Mouse (Mus musculus): ENCODE data around the gene Crabp1.

The Crabp1 gene

GRCm38 (mm10) chr9:54770140-54770780, 5.7 kb downstream of the Crabp1 start:
- DNase-seq (ENCODE audit: low spot score in 2 of 2): no peak

- no peak for DNase-seq (ENCODE audit: low spot score in 2 of 2)
Measured at GRCm38 (mm10) chr9:54776451-54776982, 12.0 kb downstream of the Crabp1 start.

- no peak for DNase-seq (ENCODE audit: low spot score in 2 of 2)
Measured at GRCm38 (mm10) chr9:54779280-54779679, 14.7 kb downstream of the Crabp1 start.

GRCm38 (mm10) chr9:54782504-54782903, 18.0 kb downstream of the Crabp1 start:
- no peak for DNase-seq (ENCODE audit: low spot score in 2 of 2)

GRCm38 (mm10) chr9:54784003-54784402, 19.5 kb downstream of the Crabp1 start:
- no peak for DNase-seq (ENCODE audit: low spot score in 2 of 2)

DNA sequence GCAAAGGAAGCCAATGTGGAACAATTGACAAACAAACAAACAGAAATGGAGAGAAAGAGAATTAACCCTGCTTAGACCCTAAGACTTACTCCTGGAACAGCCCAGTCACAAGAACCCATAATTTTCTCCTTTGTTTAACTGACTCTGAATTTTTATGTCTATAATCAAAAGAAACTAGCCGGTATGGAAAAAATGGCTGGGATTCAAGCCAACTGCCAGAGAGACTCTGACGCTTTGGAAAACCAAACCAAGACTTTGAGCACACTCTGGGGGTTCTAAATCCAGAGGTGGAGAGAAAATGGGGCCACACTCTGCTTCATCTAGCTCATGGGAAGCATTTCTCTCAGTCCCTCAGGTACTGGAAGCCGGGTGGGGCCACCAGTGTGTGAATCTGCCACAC, 20.7 kb downstream of the Crabp1 start:
- DNase-seq (ENCODE audit: low spot score in 2 of 2): no peak

DNA sequence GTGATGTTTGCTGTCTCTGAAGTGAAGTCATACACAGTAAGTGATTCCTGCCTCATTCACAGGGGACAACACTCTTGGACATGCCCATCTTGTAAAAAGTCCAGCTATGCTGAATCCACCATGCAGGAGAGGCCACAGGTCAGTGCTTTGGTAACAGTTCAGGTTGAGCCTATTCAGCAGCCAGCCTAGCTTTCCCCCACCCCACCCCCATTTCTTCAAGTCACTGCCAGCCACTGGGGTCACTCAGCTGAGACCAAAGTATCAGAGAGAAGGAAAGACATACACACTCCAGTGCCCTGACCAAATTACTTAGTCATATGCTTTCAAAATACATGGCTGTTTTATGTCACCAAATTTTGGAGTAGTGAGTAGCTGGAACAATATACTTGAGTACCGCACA, 21.5 kb downstream of the Crabp1 start:
- DNase-seq (ENCODE audit: low spot score in 2 of 2): no peak

- DNase-seq (ENCODE audit: low spot score in 2 of 2): no peak
Measured at GRCm38 (mm10) chr9:54787760-54788159, 23.2 kb downstream of the Crabp1 start.

- DNase-seq (ENCODE audit: low spot score in 2 of 2): no peak
Measured at GRCm38 (mm10) chr9:54790271-54790670, 25.7 kb downstream of the Crabp1 start.

DNA sequence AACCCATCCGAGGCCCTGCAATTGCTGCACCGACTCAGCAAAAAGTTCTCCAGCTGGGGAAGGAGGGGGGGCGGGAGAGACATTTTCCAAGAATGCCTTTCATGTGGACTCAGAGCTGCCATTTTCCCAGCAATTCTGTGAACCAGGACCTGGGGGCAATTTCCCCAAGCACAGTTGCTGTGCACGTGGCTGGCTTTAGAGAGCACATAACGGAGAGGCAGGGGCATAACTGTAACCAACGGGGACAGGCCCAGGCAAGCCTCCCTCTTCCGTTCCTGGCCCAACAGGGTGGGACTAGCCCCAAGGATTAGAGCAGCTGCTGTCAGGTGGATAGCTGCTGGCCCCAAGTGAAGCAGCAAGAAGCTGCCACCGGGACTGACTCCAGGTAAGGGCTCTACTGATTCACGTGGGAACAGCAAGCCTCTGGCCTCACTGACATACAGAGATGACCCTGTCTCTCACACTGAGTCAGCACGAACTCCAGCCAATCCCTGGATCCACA, 37.0 kb downstream of the Crabp1 start:
- no peak for DNase-seq (ENCODE audit: low spot score in 2 of 2)

- DNase-seq (ENCODE audit: low spot score in 2 of 2): no peak
Measured at GRCm38 (mm10) chr9:54802749-54803679, 38.5 kb downstream of the Crabp1 start.

DNA sequence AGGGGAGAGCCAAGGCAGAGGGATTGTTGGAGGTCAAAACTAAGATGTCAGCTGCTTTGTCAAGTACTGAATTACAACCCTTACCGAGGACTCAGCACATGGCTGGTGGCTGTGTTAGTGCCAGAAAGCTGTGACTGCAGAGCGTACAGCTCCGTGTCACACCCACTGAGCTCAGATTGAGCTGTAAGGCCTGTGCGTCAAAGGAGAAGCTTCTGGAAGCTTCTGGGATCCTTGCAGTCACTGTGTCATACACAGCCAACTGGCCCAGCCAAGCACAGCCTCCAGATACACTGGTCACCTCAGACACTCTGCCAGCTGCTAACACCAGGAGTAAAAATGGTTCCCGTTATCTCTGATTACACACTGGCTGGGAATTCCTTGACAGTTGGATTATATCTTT, 39.8 kb downstream of the Crabp1 start:
- DNase-seq (ENCODE audit: low spot score in 2 of 2): no peak

GRCm38 (mm10) chr9:54807761-54808160, 43.2 kb downstream of the Crabp1 start:
- DNase-seq (ENCODE audit: low spot score in 2 of 2): no peak

- no peak for DNase-seq (ENCODE audit: low spot score in 2 of 2)
Measured at GRCm38 (mm10) chr9:54809953-54810352, 45.4 kb downstream of the Crabp1 start.

- DNase-seq (ENCODE audit: low spot score in 2 of 2): no peak
Measured at GRCm38 (mm10) chr9:54816508-54817201, 52.1 kb downstream of the Crabp1 start.

GRCm38 (mm10) chr9:54821442-54822100, 57.0 kb downstream of the Crabp1 start:
- DNase-seq (ENCODE audit: low spot score in 2 of 2): no peak
